Mouse (Mus musculus) brain, embryonic 14.5 days (tissue): ENCODE measurements around the gene Gsx2. TPM values are rescaled to one million over a fixed set of nuclear protein-coding genes. Genes with fewer than 3 reads are reported as not detected.

ENCODE experiments used
- DNase-seq: peaks from one replicate; pipeline ENCODE4 v3.0.0-alpha.2; 2011; ENCODE audit warnings: low read depth
- CTCF ChIP-seq: fragments of 200-500 bp; IDR thresholded peaks from 2 replicates; pipeline ENCODE4 v1.5.1; 2012; ENCODE audit warnings: inconsistent platforms, mild to moderate bottlenecking, moderate library complexity, borderline replicate concordance; ENCODE audit not compliant: insufficient read depth, insufficient read length; ENCODE audit errors: extremely low read depth
- POLR2A ChIP-seq: fragments of 200-500 bp; IDR thresholded peaks from 2 replicates; pipeline ENCODE4 v1.6.1; 2012; ENCODE audit warnings: mild to moderate bottlenecking, inconsistent platforms, borderline replicate concordance; ENCODE audit not compliant: poor library complexity, insufficient read depth, insufficient read length, severe bottlenecking; ENCODE audit errors: extremely low read depth
- polyA plus RNA-seq: library from polyadenylated mRNA; depleted of rRNA; stranded (reverse); fragments of >200 nt; gene quantifications from 2 replicates; pipeline ENCODE4 v1.2.3, GENCODE M21; 2012; rRNA removed

The Gsx2 gene
- polyA plus RNA-seq, 1 experiment, result 3.7 TPM

DNA sequence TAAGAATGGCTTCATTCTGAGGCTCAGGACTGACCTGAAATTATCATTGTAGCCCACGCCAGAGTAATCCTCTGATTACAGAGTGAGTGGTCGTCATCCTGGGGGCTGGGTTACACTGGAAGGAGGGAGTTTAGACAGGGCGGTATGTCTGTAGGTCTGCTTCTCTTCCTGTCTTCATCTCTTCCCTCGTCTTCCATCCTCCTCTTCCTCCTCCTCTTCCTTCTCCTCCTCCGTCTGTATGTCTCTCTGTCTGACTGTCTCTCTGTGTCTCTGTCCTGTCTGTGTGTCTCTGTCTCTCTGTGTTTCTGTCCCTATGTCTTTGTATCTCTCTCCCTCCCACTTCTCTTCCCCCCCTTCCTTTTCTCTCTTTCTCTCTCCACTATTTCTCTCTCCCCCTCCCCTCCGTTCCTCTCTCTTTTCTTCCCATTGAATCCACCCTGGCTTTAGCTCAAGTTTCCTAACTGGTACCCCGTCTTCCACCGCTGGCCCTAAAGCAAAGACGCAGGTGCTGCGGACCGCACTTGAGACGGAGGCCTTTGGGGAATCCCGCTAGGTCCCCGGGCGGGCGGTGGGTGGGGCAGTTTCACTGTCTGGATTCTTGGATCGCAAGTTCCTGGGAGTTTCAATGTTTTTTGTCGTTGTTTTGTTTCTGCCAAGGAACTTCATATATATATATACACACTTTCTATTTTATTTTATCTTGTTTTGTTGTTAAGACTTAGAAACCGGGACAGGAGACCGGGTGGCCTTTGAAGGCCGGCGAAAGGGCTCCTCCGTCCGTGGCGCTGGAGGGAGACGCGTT, 8.4 kb downstream of the Gsx2 start:
- no peak for TF ChIP-seq CTCF
- no peak for TF ChIP-seq POLR2A
- DNase-seq, result peak; percentile 47

DNA sequence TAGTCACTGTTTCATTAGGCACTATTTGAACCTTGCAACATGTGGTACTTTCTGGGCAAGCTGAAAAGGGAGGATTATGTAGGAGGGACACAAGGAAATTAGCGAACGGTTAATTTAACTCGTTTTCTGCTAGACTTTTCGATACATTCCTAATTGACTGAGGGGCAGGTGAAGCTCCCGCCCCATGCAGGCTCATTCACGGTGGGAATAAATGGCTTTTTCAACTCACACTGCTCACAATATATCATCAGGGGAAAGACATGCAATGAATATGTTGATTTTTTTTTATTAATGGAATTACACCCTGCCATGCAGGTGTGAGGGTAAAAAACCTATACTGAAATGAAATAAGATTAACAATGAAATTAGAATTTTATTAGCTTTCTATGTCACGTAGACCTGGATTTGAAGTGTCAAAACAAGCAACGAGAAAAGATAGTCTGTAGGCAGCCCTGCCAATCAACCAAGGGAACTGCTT, 9.0 kb downstream of the Gsx2 start:
- peak; percentile 83 for DNase-seq
- TF ChIP-seq POLR2A (no peak), CTCF (no peak)

GRCm38 (mm10) chr5:75084871-75085520, 9.6 kb downstream of the Gsx2 start:
- peak; percentile 82 for DNase-seq

DNA sequence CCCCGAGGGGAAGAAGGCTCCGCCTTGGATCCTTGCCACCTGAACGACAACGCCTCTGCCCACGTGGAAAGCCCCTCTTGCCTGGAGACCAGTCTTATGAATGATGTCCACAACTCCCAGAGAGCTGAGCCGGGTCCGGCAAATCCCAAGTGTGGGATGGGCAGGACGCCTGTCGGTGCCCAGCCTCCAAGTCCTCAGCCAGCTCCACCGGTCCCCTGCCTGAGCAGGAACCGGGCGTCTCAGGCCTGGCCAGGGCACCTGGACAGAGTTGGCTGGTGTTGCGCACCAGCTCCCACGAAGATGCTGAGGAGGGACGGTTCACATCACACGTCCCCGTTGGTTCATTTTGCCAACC, 10.1 kb downstream of the Gsx2 start:
- DNase-seq, result no peak
- no peak for TF ChIP-seq CTCF
- no peak for TF ChIP-seq POLR2A

More at GRCm38 (mm10) chr5:75084871-75085520, 9.6 kb downstream of the Gsx2 start:
- TF ChIP-seq CTCF, result no peak
- no peak for TF ChIP-seq POLR2A

- DNase-seq, result no peak
- no peak for TF ChIP-seq POLR2A
- no peak for TF ChIP-seq CTCF
Observed at GRCm38 (mm10) chr5:75085906-75086305, 10.5 kb downstream of the Gsx2 start.

- no peak for TF ChIP-seq POLR2A
- TF ChIP-seq CTCF, result no peak
Observed at GRCm38 (mm10) chr5:75106511-75106910, 31.1 kb downstream of the Gsx2 start.

DNA sequence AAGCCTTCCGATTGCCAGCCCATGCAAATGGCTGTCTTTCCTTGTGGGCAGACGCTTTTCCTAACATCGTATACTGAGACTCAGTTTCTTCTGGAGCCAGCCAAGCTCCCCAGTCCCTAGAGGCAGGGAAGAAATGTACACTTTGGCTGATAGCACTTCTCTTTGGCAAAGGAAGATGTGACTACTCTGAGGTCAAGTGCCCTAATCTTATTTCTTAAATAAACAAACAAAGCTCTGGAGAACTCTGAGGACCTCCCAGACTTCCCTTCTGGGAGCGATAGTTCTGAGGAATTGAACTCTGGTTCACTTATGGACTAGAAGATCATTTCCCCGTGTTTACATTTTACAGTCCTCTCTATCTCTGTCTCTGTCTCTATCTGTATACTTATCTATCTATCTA, 34.0 kb downstream of the Gsx2 start:
- no peak for DNase-seq
- TF ChIP-seq POLR2A (no peak), CTCF (no peak)

More at GRCm38 (mm10) chr5:75106511-75106910, 31.1 kb downstream of the Gsx2 start:
- peak; percentile 32 for DNase-seq

- DNase-seq, result no peak
- TF ChIP-seq POLR2A (no peak), CTCF (no peak)
Observed at GRCm38 (mm10) chr5:75111781-75112180, 36.4 kb downstream of the Gsx2 start.

DNA sequence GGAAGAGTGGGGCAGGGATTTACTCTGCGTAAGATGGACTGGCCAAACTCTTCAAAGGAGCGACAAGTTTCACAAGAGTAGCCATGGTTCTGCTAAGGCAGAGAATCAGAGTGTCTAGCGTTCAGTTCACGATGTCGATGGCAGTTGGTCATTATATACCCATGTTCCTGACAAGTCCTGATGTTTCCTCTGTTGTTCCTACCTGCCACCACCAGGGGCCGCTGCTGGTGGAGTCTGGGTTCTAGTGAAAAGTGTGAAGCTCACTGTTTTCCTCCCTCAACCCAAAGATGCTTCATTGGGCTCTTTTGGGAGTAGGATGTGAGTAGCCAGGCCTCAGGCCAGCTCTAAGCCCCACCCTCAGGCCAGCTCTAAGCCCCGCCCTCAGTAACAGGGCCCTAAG, 43.4 kb downstream of the Gsx2 start:
- TF ChIP-seq CTCF, result peak; percentile 52; the same call in 1 of the 2 replicates
- TF ChIP-seq POLR2A, result no peak
- DNase-seq, result no peak

DNA sequence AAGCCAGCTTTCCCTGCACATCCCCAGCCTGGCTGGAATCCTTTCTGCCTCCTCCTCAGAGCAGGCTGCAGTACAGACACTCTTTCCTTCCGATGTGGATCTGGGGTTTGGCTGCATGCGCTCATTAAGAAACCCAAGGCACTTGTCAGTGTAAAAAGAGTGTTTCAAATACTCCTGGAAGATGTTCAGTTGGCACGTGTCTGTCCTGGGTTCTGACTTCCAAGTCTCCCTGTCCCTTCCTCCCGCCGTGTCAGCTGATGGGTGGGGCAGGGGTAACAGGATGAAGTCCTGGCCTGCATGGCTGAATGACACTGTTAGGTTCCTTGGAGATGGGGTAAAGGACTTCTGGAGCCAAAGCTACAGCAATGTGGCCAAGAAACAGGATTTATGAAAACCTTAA, 46.2 kb downstream of the Gsx2 start:
- DNase-seq, result peak; percentile 59
- TF ChIP-seq POLR2A, result no peak
- no peak for TF ChIP-seq CTCF

Other genes with a start within 250 kb of the Gsx2 start
- 27.9 and 31.6 TPM in 2 replicates for gene Chic2, start 30.8 kb upstream of the Gsx2 start, polyA plus RNA-seq
- gene Pdgfra, start 76.7 kb downstream of the Gsx2 start, polyA plus RNA-seq, result 7.2 and 16.3 TPM in 2 replicates